Mouse (Mus musculus) stomach, embryonic 16.5 days (tissue): ENCODE results near the gene Sec61a1. TPM values are rescaled to one million over a fixed set of nuclear protein-coding genes. Genes with fewer than 3 reads are reported as not detected.

ENCODE experiments used
- ATAC-seq: fragments of 200-750 bp; cut with Nextera tagmentation; 2 replicates; pipeline ENCODE4 v1.8.0; 2017; ENCODE audit warnings: moderate number of reproducible peaks, moderate TSS enrichment; ENCODE audit not compliant: insufficient read depth, low FRiP score
- H3K27ac ChIP-seq: fragments of 300-500 bp; sonication (generic); 2 replicates; pipeline ENCODE4 v1.5.1; 2014; ENCODE audit warnings: low read length
- H3K27me3 ChIP-seq: fragments of 300-500 bp; sonication (generic); 2 replicates; pipeline ENCODE4 v1.6.1; 2014; ENCODE audit warnings: low read length, control low read depth, mixed read lengths; ENCODE audit not compliant: control insufficient read depth, insufficient read depth
- H3K36me3 ChIP-seq: fragments of 300-500 bp; sonication (generic); 2 replicates; pipeline ENCODE4 v1.6.1; 2014; ENCODE audit warnings: low read length; ENCODE audit not compliant: control insufficient read depth, insufficient read depth
- H3K4me1 ChIP-seq: fragments of 300-500 bp; sonication (generic); 2 replicates; pipeline ENCODE4 v1.6.1; 2014; ENCODE audit warnings: low read length, control low read depth, mixed read lengths; ENCODE audit not compliant: control insufficient read depth, insufficient read depth
- H3K4me2 ChIP-seq: fragments of 300-500 bp; sonication (generic); 2 replicates; pipeline ENCODE4 v1.6.1; 2014; ENCODE audit warnings: low read depth, low read length, mixed read lengths
- H3K4me3 ChIP-seq: fragments of 300-500 bp; sonication (generic); replicated peaks from 2 replicates; pipeline ENCODE4 v1.5.1; 2014; ENCODE audit warnings: mild to moderate bottlenecking, low read length
- H3K9ac ChIP-seq: fragments of 300-500 bp; sonication (generic); 2 replicates; pipeline ENCODE4 v1.6.1; 2014; ENCODE audit warnings: low read length
- H3K9me3 ChIP-seq: fragments of 300-500 bp; sonication (generic); replicated peaks from 2 replicates; pipeline ENCODE4 v1.6.1; 2016; ENCODE audit warnings: low read length, control low read depth; ENCODE audit not compliant: control insufficient read depth
- WGBS: fragments of 180-500 bp; shearing (Covaris S2); extraction: QIAGEN DNeasy Blood & Tissue Kit; methylation state at CpG from one replicate; pipeline ENCODE4 v1.1.7; 2014; 5-methylcytosine and 5-hydroxymethylcytosine counted together
- polyA plus RNA-seq: library from polyadenylated mRNA; unstranded; fragments of >200 nt; fragmentation: Nextera tagmentation; extraction: Ambion mirVana; gene quantifications from 2 replicates; pipeline ENCODE4 v1.2.1, GENCODE M21; 2015

The Sec61a1 gene
- polyA plus RNA-seq, 1 experiment from 2014 or later = 283 TPM

- no peak overlapping the region for H3K4me2 ChIP-seq
- no peak overlapping the region for H3K9ac ChIP-seq
- no peaks in the 10 kb centered on the region for H3K4me1 ChIP-seq
- peaks cover 23% of the 10 kb centered on the region for H3K27me3 ChIP-seq
- no peak for ATAC-seq
- H3K9me3 ChIP-seq = no peaks in the 10 kb centered on the region
- H3K4me3 ChIP-seq = no peak overlapping the region
- H3K36me3 ChIP-seq = no peaks in the 10 kb centered on the region
- H3K27ac ChIP-seq = no peak overlapping the region
- WGBS = 70% methylated on average over 10 of the region's 10 CpGs
Observed at GRCm38 (mm10) chr6:88548405-88549049, 29.8 kb upstream of the Sec61a1 start.

GRCm38 (mm10) chr6:88545397-88545790 lies 26.7 kb upstream of the Sec61a1 start:
- no peaks in the 10 kb centered on the region for H3K36me3 ChIP-seq
- no peak overlapping the region for H3K9ac ChIP-seq
- H3K27ac ChIP-seq = no peak overlapping the region
- H3K4me2 ChIP-seq = no peak overlapping the region
- H3K27me3 ChIP-seq = peaks cover 23% of the 10 kb centered on the region
- 38% methylated on average over 10 of the region's 10 CpGs for WGBS
- no peaks in the 10 kb centered on the region for H3K9me3 ChIP-seq
- no peak overlapping the region for H3K4me3 ChIP-seq
- no peaks in the 10 kb centered on the region for H3K4me1 ChIP-seq
- no peak for ATAC-seq

DNA sequence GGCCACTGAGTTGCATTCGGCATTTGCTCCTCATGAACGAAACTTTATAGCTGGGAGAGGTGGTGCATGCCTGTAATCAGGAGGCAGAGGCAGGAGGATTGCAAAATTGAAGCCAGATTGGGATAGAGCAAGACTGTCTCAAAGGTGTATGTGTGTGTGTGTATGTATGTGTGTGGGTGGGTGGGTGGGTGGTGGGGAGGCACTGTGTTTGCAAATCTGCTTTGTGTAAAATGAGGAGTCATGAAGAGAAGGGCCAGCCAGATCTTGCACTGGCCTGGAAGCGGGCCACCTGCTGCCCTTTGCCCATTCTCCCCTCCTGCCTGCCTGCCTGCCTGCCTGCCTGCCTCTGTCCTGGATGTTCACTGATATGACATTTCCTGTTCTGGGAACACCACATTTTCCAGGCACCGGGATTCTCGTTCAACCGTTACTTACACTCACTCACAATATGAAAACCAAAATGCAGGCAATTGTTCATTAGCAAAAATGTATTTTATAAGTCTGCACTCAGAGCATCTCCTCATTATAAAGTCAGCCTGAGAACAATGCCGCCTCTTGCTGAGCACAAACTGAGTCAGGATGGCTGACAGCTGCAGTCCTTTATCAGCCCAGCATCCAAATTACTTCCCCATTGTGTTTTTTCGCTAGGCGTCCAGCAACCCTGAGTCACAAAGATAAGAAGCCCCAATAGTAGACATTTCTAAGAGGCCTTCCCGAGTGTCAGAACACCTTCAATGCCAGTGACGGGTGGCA lies 26.1 kb upstream of the Sec61a1 start:
- Histone ChIP-seq H3K27me3 (peaks cover 23% of the 10 kb centered on the region), H3K9me3 (no peaks in the 10 kb centered on the region), H3K36me3 (no peaks in the 10 kb centered on the region), H3K27ac (no peak overlapping the region), H3K4me2 (no peak overlapping the region), H3K9ac (no peak overlapping the region), H3K4me1 (no peaks in the 10 kb centered on the region), H3K4me3 (no peak overlapping the region)
- WGBS = 42% methylated on average over 11 of the region's 11 CpGs
- ATAC-seq = no peak

GRCm38 (mm10) chr6:88544241-88544640 lies 25.5 kb upstream of the Sec61a1 start:
- no peak for ATAC-seq
- Histone ChIP-seq H3K27me3 (peaks cover 23% of the 10 kb centered on the region), H3K9me3 (no peaks in the 10 kb centered on the region), H3K4me2 (no peak overlapping the region), H3K4me3 (no peak overlapping the region), H3K9ac (no peak overlapping the region), H3K27ac (no peak overlapping the region), H3K4me1 (no peaks in the 10 kb centered on the region), H3K36me3 (no peaks in the 10 kb centered on the region)
- WGBS = 83% methylated on average over 3 of the region's 3 CpGs

DNA sequence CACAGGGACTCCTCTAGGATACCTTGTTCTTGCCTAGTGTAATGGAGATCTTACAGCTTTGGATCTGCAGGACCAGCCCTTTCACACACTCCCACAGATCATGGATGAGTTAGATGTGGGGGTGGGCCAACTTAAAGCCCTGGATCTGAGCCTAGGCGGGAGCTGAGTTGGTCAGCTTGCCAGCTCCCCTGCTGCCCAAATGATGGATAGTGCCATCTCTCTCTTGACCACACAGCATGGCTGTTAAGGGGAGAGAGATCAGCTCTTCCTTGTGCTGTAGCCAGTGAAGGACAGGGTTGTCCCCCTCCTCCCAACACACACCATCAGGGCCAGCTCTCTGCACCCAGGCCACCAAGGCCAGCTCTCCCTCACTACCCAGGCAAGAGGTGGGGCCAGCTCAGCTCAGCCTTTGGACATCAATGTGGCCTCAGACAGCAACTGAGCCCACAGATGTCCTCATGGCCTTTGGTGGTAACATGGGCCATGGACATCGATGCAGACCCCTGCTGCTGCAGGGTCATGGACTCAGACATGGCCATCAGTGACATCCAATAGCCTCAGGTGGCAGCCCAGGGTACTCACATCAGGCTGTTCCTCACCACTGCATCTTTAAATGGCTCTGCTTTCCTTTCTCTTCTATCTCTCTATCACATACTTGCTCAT lies 21.5 kb upstream of the Sec61a1 start:
- no peak overlapping the region for H3K4me3 ChIP-seq
- no peak overlapping the region for H3K4me2 ChIP-seq
- H3K9ac ChIP-seq = no peak overlapping the region
- no peak for ATAC-seq
- H3K36me3 ChIP-seq = no peaks in the 10 kb centered on the region
- peaks cover 8% of the 10 kb centered on the region for H3K27me3 ChIP-seq
- no peaks in the 10 kb centered on the region for H3K4me1 ChIP-seq
- H3K9me3 ChIP-seq = no peaks in the 10 kb centered on the region
- WGBS = 65% methylated on average over 2 of the region's 2 CpGs
- H3K27ac ChIP-seq = no peak overlapping the region

- Histone ChIP-seq H3K4me1 (no peaks in the 10 kb centered on the region), H3K27me3 (no peaks in the 10 kb centered on the region), H3K4me3 (no peak overlapping the region), H3K9me3 (no peaks in the 10 kb centered on the region), H3K4me2 (no peak overlapping the region), H3K36me3 (no peaks in the 10 kb centered on the region), H3K9ac (no peak overlapping the region), H3K27ac (no peak overlapping the region)
- ATAC-seq = no peak
Observed at GRCm38 (mm10) chr6:88530306-88530705, 11.6 kb upstream of the Sec61a1 start.

GRCm38 (mm10) chr6:88524056-88524455 lies 5.4 kb upstream of the Sec61a1 start:
- ATAC-seq = no peak
- Histone ChIP-seq H3K4me3 (no peak overlapping the region), H3K9ac (no peak overlapping the region), H3K27me3 (no peaks in the 10 kb centered on the region), H3K36me3 (no peaks in the 10 kb centered on the region), H3K9me3 (no peaks in the 10 kb centered on the region), H3K27ac (no peak overlapping the region), H3K4me1 (peaks cover 5% of the 10 kb centered on the region), H3K4me2 (no peak overlapping the region)
- 81% methylated on average over 4 of the region's 4 CpGs for WGBS

- 87% methylated on average over 3 of the region's 3 CpGs for WGBS
- Histone ChIP-seq H3K27me3 (no peaks in the 10 kb centered on the region), H3K4me1 (peaks cover 5% of the 10 kb centered on the region), H3K4me2 (no peak overlapping the region), H3K27ac (no peak overlapping the region), H3K9ac (no peak overlapping the region), H3K9me3 (no peaks in the 10 kb centered on the region), H3K36me3 (no peaks in the 10 kb centered on the region), H3K4me3 (no peak overlapping the region)
- ATAC-seq = no peak
Observed at GRCm38 (mm10) chr6:88523451-88523850, 4.7 kb upstream of the Sec61a1 start.

DNA sequence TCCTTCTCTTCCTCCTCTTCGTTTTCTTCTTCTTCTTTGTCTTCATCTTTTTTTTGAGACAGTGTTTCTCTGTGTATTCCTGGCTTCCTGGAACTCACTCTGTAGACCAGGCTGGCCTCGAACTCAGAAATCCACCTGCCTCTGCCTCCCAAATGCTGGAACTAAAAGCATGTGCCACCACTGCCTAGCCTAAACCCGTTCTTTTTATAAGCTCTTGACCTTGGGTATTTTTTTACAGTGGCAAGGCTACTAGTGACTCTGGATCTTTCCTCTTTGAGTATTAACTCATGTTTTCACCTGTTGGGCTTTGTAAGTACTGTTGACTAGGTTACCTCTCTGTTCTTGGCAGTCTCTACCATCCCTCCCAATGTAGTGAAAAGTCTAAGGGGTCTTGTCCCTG lies 4.3 kb upstream of the Sec61a1 start:
- no peak overlapping the region for H3K4me2 ChIP-seq
- no peak for ATAC-seq
- 69% methylated on average over 3 of the region's 3 CpGs for WGBS
- no peaks in the 10 kb centered on the region for H3K27me3 ChIP-seq
- H3K9ac ChIP-seq = no peak overlapping the region
- H3K4me1 ChIP-seq = peaks cover 5% of the 10 kb centered on the region
- no peak overlapping the region for H3K4me3 ChIP-seq
- no peak overlapping the region for H3K27ac ChIP-seq
- H3K36me3 ChIP-seq = no peaks in the 10 kb centered on the region
- no peaks in the 10 kb centered on the region for H3K9me3 ChIP-seq
